Mouse (Mus musculus): ENCODE measurements around the gene Rrn3.

DNA sequence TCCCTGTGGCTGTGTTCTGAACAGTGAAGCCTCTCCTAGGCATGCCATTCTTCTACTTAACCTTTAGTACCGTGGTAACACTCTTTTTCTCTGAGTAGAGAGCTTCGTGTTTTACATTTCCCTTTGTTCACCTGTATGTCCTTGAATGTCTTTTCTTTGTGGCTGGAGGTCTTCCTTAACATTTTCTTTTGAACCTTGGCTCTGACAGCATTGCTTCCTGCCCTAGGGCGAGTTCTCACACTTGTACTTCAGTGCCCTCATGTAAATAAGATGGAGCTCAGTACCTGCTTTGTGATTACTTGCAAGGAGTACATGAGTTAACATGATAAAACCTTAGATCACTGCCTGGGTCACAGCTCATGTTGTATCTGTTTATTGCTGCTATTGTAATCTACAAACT, 5.4 kb downstream of the Rrn3 start:
- TF ChIP-seq POLR2A (IDR thresholded peaks at IDR 0.05; ENCODE audit: control insufficient read depth in 1 of 2, insufficient read depth in 1 of 2, low read depth in 1 of 2, low read length in 2 of 2, poor library complexity in 1 of 2): no peak
- TF ChIP-seq CTCF (IDR thresholded peaks at IDR 0.05 in 2 of 3, conservative IDR thresholded peaks at IDR 0.05 in 1 of 3; ENCODE audit: control insufficient read depth in 1 of 3, insufficient read depth in 1 of 3, low read depth in 2 of 3, low read length in 3 of 3, poor library complexity in 1 of 3, severe bottlenecking in 1 of 3): no peak
- no peak for TF ChIP-seq NELFE (IDR thresholded peaks at IDR 0.05; ENCODE audit: low read depth, low read length)
- no peak for TF ChIP-seq POLR2AphosphoS2 (IDR thresholded peaks at IDR 0.05; ENCODE audit: low read length)
- no peak for TF ChIP-seq MEF2A (IDR thresholded peaks at IDR 0.05; ENCODE audit: extremely low read depth, insufficient replicate concordance, low read depth, low read length, poor library complexity, severe bottlenecking)
- no peak for TF ChIP-seq ZC3H11A (IDR thresholded peaks at IDR 0.05; ENCODE audit: low read depth, low read length)
- no peak for TF ChIP-seq EP300 (IDR thresholded peaks at IDR 0.05; ENCODE audit: low read depth in 1 of 2, low read length in 2 of 2)
- TF ChIP-seq GATA1 (IDR thresholded peaks at IDR 0.05; ENCODE audit: low read depth, low read length): no peak
- no peak for TF ChIP-seq MAX (IDR thresholded peaks at IDR 0.05; ENCODE audit: low read length)
- no peak for TF ChIP-seq ZNF384 (IDR thresholded peaks at IDR 0.05; ENCODE audit: low read depth, low read length)
- TF ChIP-seq POLR2AphosphoS5 (IDR thresholded peaks at IDR 0.05; ENCODE audit: borderline replicate concordance, low read depth, low read length): no peak
- TF ChIP-seq BHLHE40 (IDR thresholded peaks at IDR 0.05; ENCODE audit: borderline replicate concordance, low read depth, low read length): no peak
- TF ChIP-seq RCOR1 (IDR thresholded peaks at IDR 0.05; ENCODE audit: low read depth, low read length): no peak
- no peak for TF ChIP-seq ETS1 (IDR thresholded peaks at IDR 0.05; ENCODE audit: low read depth, low read length)
